Mouse (Mus musculus) kidney, postnatal 36 days (tissue): Measurements from ENCODE around the gene Agfg1.
"Not testable (repeated sequence)": the region's sequence is repeated elsewhere in the genome, so short reads cannot be mapped to it uniquely, and the experiment has no call there.

Source experiments
- DNase-seq, 2 experiments: peaks; one replicate each; pipeline ENCODE4 v3.0.0; 2021 to 2022; ENCODE audit warnings: mixed read lengths in 2 of 2

Agfg1 gene

DNA sequence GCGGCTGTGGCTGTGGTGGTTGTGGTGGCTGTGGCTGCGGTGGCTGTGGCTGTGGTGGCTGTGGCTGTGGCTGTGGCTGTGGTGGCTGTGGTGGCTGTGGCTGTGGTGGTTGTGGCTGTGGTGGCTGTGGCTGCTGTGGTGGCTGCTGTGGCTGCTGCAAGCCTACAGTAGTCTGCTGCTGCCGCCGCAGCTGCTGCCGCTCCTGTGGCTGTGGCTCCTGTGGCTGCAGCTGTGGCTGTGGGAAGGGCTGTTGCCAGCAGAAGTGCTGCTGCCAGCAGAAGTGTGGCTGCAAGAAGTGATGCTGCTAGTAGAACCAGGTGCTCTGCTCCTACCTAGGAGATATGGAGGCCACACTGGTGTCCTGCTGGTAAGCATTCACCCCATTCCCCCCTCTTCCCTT is 74.2 kb downstream of the Agfg1 start:
- DNase-seq: not testable (repeated sequence)

DNA sequence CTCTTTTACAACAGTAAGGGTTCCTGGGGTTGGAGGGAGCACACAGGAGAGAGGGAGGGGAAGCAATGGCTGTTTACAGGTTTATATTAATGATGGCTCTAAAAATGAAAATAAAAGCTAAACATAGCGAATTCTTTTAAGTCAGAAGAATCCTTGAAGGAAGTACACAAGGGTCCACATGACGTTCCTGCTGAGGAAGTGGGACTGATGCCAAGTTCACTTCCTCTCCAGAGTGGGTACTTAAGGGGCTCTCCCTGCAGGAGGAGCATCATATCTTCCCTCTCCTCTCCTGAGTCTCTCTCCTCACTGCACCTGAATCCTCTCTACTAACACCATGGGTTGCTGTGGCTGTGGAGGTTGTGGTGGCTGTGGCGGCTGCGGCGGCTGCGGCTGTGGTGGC is 85.4 kb downstream of the Agfg1 start, which contains the start of gene A030014E15Rik:
A030014E15Rik (plus strand) TSS at position 268 of the 400 bp plus-strand sequence.
- DNase-seq: peak in 1 of 2 experiments; percentile 9

DNA sequence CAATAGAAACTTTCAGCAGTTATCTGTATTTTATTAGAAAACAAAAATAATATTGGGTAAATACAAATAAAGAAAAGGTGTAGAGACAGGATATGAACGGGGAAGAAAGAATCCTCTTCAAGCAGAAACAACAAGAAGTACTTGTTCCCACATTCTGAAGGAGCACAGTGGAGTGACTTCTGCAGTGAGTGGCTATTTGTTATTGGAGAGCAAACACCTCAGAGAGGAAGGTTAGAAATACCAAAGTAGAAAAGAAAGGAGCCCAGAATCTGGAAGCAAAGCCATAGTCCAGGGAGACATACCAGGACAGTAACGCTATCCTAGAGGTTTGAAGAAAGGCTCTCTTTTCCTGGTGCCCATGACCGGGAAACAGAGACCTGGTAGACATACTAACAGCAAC is 91.3 kb downstream of the Agfg1 start:
- not testable (repeated sequence) for DNase-seq

DNA sequence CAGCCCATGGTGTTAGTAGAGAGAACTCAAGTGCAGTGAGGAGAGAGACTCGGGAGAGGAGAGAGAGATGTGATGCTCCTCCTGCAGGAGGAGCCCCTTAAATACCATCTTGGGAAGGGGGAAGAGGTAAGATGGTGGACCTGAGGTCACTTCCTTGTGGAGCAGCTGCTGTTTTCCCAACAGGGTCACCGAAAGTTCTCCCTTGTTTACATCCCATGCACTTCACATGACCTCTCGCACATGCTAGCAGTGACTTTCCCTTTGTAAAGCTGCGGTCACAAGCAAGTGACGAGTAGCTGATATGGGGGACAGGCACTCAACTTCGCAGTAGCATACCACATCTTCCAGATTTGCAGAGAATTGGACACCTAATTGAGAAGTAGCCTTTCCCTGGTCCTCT is 92.0 kb downstream of the Agfg1 start, which contains the start of gene Gm6217:
Gm6217 (minus strand) TSS at position 74 of the 400 bp plus-strand sequence.
- DNase-seq: not testable (repeated sequence)

DNA sequence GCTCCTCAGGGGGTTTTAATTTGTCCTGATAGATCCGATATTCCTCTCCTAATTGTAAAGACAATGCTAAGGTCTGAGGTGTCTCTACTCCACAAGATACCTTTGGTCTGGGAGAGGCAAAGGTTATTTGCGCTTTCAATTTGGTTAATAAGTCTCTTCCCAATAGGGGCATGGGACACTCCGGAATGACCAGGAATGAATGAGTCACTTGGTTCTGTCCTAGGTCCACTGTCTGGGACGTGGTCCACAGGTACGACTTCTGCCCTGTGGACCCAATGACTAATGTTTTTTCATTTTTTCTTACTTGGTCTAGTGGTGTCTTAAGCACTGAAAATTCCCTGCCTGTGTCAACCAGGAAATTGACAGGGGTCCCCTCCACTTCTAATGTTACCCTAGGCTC is 99.4 kb downstream of the Agfg1 start:
- DNase-seq: peak; percentile 34 to 39

DNA sequence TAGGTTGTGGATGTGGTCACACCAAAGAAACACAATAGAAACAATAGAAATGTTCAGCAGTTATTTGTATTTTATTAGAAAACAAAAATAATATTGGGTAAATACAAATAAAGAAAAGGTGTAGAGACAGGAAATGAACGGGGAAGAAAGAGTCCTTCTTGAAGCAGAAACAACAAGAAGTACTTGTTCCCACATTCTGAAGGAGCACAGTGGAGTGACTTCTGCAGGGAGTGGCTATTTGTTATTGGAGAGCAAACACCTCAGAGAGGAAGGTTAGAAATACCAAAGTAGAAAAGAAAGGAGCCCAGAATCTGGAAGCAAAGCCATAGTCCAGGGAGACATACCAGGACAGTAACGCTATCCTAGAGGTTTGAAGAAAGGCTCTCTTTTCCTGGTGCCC is 103.2 kb downstream of the Agfg1 start:
- not testable (repeated sequence) for DNase-seq

DNA sequence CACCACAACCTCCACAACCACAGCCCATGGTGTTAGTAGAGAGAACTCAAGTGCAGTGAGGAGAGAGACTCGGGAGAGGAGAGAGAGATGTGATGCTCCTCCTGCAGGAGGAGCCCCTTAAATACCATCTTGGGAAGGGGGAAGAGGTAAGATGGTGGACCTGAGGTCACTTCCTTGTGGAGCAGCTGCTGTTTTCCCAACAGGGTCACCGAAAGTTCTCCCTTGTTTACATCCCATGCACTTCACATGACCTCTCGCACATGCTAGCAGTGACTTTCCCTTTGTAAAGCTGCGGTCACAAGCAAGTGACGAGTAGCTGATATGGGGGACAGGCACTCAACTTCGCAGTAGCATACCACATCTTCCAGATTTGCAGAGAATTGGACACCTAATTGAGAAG is 104.0 kb downstream of the Agfg1 start, which contains the start of gene A030003K21Rik:
A030003K21Rik (minus strand) TSS at position 94 of the 400 bp plus-strand sequence.
- not testable (repeated sequence) for DNase-seq

DNA sequence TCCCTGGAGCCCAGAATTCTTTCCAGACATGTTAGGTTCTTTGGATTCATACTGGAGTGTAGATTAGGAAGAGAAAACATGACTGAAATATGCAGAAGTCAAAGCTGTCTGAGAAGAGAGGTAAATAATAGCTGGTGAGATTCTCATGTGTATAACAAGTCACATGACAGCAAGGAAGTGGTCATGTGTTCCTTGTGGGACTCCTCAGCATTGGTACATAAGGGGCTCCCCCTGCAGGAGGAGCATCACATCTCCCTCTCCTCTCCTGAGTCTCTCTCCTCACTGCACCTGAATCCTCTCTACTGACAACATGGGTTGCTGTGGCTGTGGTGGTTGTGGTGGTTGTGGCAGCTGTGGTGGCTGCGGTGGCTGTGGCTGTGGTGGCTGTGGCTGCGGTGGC is 106.7 kb downstream of the Agfg1 start:
- peak in 1 of 2 experiments; percentile 31 for DNase-seq

DNA sequence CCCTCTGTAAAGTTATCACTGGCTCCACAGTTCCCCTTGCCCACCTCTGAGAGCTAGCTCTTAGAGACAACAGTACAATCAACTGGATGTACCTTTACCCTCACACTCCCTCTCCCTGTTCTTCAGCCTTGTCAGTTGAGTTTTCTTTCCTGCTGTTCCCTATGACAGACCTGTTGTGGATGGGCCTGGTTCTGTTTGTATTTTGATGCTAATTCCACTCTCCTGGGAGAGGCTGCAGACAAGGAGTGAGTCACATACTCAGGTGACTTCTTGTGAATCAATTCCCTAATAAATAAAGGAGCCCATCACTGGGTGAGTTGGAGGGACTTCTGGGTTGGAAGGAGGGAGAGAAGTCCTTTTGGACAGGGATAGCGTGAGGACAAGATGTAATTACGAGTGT is 109.3 kb downstream of the Agfg1 start:
- no peak for DNase-seq
